Mouse (Mus musculus): ENCODE results near the gene Apoc4.

The Apoc4 gene

DNA sequence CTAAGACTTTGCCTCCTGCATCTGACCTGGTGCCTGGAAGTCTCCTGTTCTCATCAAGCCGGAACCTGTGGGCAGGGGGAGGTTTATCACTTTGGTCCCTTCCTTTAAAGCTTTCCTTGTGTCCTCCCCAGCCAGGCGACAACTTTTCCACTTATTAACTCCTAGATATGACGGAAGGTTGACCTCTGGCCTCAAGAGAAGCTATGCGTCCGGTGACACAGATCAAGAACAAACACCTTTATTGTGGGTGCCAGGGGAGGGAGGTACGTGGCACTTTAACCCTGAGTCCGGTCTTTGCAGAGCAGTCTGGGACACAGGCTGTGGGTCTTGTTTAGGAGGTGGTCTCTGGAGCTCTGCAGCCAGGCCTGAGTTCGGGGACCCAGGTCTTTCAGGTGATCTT, 3.4 kb downstream of the Apoc4 start, which contains the start of gene Apoc2:
TSS of gene Apoc2 (minus strand) at position 70 of the 400 bp plus-strand sequence.
- no peak for DNase-seq (ENCODE audit: low spot score in 2 of 2)

GRCm38 (mm10) chr7:19676662-19677061, 4.6 kb downstream of the Apoc4 start:
- no peak for DNase-seq (ENCODE audit: low spot score in 2 of 2)

GRCm38 (mm10) chr7:19675824-19676223, 5.5 kb downstream of the Apoc4 start:
- no peak for DNase-seq (ENCODE audit: low spot score in 2 of 2)

DNA sequence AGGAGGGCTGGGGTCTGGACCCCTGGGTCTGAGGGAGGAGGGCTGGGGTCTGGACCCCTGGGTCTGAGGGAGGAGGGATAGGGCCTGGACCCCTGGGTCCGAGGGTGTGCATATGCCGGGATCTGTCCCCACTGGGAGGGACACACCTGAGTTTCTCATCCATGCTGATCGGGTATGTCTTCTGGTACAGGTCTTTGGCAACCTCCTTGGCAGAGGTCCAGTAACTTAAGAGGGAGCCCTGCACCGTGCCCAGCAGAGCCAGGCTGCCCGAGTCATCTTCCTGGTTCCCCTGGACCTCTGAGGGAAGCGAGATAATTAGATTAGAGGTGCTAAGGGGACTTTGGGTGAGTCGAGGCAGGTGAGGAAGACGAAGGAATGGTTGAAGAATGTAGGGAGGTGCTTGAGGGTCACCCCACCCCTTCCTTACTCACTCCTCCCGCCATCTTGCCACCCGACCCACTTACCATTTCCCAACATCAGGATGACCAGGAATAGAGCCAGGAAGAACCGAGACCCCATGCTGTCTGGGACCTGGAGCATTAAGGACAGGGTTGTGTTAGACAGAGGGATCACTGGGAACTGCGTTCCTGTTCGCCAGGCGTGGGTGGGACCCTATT, 8.1 kb downstream of the Apoc4 start:
- DNase-seq (ENCODE audit: low spot score in 2 of 2) = no peak

GRCm38 (mm10) chr7:19671511-19671910, 9.8 kb downstream of the Apoc4 start:
- DNase-seq (ENCODE audit: low spot score in 2 of 2) = no peak

- DNase-seq (ENCODE audit: low spot score in 2 of 2) = peak; percentile 88 to 91
Observed at GRCm38 (mm10) chr7:19668947-19669721, 12.1 kb downstream of the Apoc4 start.

DNA sequence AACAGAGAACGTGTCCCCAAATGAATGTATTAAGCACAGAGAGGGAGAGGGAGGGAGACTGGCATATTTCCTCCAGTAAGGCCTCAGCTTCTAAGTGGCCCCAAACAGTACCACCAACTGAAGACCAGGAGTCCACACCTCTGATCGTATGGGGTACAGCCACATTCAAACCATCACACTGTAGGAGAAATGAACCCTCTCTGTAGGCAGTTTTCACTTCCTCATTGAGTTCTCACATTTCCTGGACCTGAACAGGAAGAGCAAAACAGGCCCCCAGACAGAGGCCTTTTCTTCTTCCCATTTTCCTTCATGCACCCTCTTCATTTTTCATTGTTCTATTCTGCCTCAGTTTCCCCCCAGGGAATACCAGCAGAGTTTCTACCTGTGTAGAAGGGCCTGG, 13.8 kb downstream of the Apoc4 start:
- no peak for DNase-seq (ENCODE audit: low spot score in 2 of 2)

GRCm38 (mm10) chr7:19666750-19667149, 14.5 kb downstream of the Apoc4 start:
- DNase-seq (ENCODE audit: low spot score in 2 of 2) = no peak

DNA sequence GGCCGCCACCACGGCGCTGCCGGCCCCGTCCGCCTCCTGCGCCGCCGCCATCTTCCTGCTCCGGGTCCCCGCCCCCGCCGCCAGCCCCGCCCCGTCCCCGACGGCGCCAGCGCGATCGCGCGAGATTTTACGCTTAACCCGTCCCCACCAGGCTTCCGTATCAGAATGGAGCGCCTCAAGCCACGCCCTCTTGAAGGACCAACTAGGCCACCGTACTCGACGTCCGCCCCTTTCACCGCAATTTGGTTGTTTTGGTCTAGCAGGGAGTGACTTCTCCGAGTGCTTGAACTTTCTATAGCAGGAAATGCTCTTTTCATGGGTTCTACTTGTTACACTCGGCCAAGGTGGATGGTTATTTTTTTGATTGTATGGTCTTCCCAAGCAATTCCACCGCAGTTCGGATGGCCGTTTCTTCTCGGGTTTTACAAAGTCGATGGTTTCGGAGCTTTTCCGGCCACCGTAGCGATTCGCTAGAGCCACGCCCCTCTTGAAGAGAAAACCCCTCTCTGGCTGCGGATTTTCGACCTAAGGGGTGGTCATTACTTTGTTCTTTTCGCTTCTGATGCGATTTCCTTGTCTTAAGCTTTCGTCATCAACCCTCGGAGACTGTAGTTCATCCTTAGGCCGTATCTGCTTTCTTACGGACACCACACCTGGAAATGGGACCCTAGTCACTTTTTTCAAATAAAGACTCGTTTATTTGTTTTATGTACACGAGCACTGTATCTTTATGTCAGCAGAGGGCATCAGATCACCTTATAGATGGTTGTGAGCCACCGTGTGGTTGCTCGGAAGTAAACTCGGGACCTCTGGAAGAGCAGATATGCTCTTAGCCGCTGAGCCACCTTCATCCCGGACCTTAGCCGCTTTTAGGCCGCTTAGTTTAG, 16.1 kb downstream of the Apoc4 start, which contains the start of gene Clptm1:
TSS of gene Clptm1 (minus strand) at position 79 of the 887 bp plus-strand sequence.
- peak; percentile 93 to 95 for DNase-seq (ENCODE audit: low spot score in 2 of 2)

DNA sequence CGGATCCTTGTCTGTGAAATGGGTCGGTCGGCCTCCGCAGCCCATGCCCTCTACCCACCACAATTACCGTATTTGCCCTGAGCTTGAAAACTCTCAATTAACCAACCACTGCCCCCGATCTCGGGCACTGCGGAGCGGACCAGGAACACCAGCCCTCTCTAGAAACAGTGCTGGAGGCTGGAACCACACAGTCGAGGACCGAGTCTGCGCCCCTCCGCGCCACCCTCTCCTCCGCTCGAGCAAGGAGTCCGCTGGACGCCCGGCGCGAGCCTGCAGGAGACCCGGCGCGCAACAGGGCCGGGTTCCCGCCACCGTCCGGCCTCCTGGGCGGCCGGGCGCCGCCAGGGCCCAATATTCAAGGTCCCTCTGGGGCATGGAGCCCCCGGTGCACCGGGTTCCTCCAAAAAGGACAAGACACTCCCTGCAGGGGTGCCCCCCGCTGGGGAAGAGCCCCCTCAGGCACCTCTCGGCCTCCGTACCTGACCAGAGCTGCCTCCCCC, 16.8 kb downstream of the Apoc4 start:
- DNase-seq (ENCODE audit: low spot score in 2 of 2) = no peak

DNA sequence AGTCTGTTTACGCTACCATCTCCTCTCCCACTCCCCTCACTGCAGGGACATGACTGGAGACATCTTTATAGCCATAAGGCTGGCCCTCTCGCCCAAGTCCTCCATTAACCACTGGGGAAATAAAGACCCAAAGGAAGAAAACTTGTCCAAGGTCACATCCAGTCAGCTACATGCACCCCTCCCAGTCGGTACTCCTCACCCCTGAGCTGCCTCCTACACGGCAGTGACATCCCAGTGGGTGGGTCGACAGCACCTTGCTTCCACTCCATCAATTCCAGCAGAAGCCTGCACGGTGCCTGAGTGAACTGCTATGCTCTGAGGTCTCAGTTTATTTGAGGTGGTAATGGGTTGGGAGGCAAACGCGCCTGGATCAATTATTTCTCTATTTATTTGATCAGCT, 17.3 kb downstream of the Apoc4 start:
- DNase-seq (ENCODE audit: low spot score in 2 of 2) = no peak

GRCm38 (mm10) chr7:19652614-19653013, 28.7 kb downstream of the Apoc4 start:
- DNase-seq (ENCODE audit: low spot score in 2 of 2) = no peak

DNA sequence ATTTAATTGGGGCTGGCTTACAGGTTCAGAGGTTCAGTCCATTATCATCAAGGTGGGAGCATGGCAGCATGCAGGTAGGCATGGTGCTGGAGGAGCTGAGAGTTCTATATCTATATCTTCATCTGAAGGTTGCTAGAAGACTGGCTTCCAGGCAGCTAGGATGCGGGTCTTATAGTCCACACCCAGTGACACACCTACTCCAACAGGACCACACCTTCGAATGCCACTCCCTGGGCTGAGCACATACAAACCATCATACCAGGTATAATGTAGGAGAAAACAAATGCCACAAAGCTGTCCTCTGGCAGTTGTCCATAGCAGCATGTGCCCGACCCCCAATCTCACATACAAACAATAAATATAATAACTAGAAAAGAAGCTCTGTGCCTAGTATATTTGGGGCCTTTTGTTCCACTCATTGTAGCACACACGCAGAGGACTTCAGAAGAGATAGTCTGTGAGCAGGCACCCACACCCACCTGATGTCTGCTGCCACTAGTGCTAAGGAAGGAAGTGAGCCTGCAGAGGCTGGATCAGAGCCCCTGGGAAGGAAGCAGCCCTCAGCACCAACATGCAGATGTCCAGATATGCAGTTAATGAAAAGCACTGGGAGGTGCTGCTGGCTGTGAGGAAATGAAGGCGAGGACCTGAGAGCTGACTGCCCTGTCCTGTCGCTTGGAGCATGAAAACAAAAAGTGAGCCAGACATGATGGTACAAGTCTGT, 30.1 kb downstream of the Apoc4 start:
- DNase-seq (ENCODE audit: low spot score in 2 of 2) = no peak

DNA sequence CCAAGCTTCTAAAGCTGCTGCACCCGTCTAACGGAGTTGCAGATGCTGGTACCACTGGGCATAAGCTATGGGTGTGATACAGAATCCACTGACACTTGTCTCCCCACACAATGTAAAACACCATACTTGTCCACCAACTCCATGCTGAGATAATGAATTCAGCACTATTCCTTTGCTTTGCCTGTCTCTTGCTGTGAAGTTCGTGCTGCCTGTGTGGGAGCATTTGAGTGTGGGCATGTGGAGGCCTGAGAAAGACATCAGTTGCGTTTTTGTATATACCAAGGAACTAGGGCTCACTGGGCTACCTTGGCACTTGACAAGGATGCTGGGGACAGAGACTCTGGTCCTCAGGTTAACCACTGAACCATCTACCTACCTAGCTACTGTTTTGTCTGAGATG, 40.1 kb downstream of the Apoc4 start:
- DNase-seq (ENCODE audit: low spot score in 2 of 2) = peak in 1 of 2 experiments; percentile 71

DNA sequence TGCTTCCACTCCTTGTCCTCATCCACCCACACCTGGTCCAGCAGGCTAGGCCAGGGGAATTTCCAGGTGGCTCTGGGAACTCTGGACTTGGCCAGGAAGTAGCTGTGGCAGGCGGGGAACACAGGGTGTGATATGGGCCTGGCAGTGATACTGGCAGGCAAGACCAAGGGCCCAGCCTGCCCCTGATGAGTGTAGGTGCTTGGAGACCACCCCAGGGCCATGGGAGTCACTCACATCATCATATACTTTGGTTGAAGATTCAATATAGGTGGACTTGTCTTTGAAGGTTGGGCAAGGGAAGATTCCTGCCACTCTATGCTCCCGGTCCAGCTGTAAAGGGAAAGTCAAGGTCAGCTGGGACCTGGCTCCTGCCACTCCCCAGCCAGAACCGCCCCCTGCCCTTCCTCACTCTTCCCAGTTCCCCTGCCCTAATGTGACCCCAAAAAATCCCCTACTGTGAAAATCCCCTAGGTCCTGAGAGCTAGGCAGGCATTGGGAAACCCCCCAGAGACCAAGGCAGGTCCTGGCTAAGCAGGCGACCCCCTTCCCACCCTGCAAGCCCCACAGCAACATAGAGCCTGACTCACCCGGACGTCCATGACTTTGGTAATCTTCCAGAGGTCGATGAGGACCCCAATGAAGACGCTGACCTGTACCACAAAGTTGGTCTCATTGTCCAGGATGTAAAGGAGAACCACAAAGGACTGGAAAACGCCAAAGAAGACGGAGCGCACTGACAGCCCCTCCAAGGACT, 46.0 kb downstream of the Apoc4 start:
- no peak for DNase-seq (ENCODE audit: low spot score in 2 of 2)

DNA sequence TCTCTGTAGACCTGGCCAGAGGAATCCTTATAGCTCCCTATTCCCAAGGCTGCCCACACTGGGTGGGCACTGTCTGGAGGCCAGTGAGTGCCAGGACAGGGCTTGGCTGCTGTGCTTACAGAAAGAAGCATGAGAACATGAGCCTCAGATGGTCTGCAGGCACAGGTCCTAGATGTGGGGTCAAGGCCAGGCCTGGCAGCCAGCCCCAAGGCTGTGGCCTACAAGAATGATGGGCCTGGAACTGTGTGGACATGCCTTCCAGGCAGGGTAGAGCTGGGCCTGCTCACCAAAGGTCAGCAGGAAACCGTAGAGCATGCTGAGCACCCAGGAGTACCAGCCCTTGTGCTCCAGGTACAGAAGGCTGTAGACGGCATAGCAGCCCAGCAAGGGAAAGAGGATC, 46.7 kb downstream of the Apoc4 start:
- DNase-seq (ENCODE audit: low spot score in 2 of 2) = no peak

DNA sequence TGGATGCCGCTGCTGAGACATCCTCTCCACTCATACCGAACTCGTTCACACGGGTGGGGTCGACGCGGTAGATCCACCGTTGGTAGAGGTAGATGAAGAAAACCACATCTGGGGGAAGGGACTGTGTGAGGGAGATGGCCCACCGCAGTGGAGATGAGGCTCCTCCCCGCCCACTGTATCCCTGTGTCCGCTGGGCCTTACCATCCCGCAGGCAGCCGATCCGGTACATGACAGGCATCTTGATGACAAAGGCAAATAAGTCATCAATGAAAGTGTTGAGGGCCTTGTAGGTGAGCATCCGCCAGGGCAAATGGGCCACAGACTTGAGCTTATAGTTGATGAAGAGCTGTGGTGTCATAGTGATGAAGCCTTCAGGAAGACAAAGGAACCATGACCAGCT, 47.4 kb downstream of the Apoc4 start:
- DNase-seq (ENCODE audit: low spot score in 2 of 2) = no peak

DNA sequence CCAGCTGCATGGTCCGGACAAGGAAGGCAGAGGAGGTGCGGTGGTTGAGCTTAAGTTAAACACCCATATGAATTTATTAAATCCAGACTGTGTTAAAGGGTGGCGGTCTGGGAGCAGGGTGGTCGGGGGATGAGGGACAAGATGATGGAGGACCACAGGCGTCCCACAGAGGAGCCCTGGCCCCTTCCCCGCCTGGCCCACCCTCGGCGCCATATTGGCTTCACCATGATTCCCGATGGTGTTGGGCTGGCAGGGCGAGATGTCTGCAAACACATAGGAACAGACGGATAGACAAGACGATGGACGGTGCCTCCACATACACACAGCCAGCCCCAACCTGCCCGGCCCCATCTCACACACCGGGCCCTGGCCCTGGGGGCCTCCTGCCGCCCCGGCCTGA, 48.1 kb downstream of the Apoc4 start:
- no peak for DNase-seq (ENCODE audit: low spot score in 2 of 2)

GRCm38 (mm10) chr7:19632720-19633119, 48.6 kb downstream of the Apoc4 start:
- DNase-seq (ENCODE audit: low spot score in 2 of 2) = no peak

GRCm38 (mm10) chr7:19632275-19632674, 49.0 kb downstream of the Apoc4 start:
- DNase-seq (ENCODE audit: low spot score in 2 of 2) = no peak

GRCm38 (mm10) chr7:19629361-19629734, 51.9 kb downstream of the Apoc4 start, which contains the start of gene Relb:
TSS of gene Relb (minus strand) at chr7:19629438.
- peak; percentile 79 to 80 for DNase-seq (ENCODE audit: low spot score in 2 of 2)

Data from right cerebral cortex, postnatal 36 days (tissue).